Mouse (Mus musculus) heart, embryonic 14.5 days (tissue): ENCODE results near the gene Plcb1. TPM values are rescaled to one million over a fixed set of nuclear protein-coding genes. Genes with fewer than 3 reads are reported as not detected.

ENCODE experiments used
- ATAC-seq: fragments of 200-750 bp; cut with Nextera tagmentation; 2 replicates; pipeline ENCODE4 v1.8.0; 2017; ENCODE audit warnings: low read depth, moderate TSS enrichment; ENCODE audit not compliant: insufficient number of reproducible peaks, insufficient read depth, low FRiP score
- H3K27ac ChIP-seq, 2 experiments: fragments of 200-500 bp in 1 of 2; fragments of 300-500 bp in 1 of 2; sonication (generic) in 1 of 2; replicated peaks in 1 of 2; 2 replicates each; pipeline ENCODE4 v1.5.1; 2012 to 2014; ENCODE audit warnings: low read depth in 2 of 2, low read length in 2 of 2, control low read depth in 1 of 2, mild to moderate bottlenecking in 1 of 2, mixed read lengths in 1 of 2; ENCODE audit not compliant: control insufficient read depth in 1 of 2, insufficient read depth in 1 of 2
- H3K27me3 ChIP-seq: fragments of 300-500 bp; sonication (generic); 2 replicates; pipeline ENCODE4 v1.6.1; 2014; ENCODE audit warnings: mild to moderate bottlenecking, low read length, control low read depth; ENCODE audit not compliant: control insufficient read depth, insufficient read depth
- H3K36me3 ChIP-seq: fragments of 300-500 bp; sonication (generic); 2 replicates; pipeline ENCODE4 v1.6.1; 2014; ENCODE audit warnings: mild to moderate bottlenecking, control low read depth, low read length, mixed read lengths; ENCODE audit not compliant: control insufficient read depth, insufficient read depth
- H3K4me1 ChIP-seq, 2 experiments: fragments of 200-500 bp in 1 of 2; fragments of 300-500 bp in 1 of 2; sonication (generic) in 1 of 2; 2 replicates each; pipeline ENCODE4 v1.6.1; 2012 to 2014; ENCODE audit warnings: low read length in 2 of 2, control low read depth in 1 of 2, mixed read lengths in 1 of 2; ENCODE audit not compliant: control insufficient read depth in 2 of 2, insufficient read depth in 2 of 2
- H3K4me2 ChIP-seq: fragments of 300-500 bp; sonication (generic); 2 replicates; pipeline ENCODE4 v1.6.1; 2014; ENCODE audit warnings: mild to moderate bottlenecking, low read length
- H3K4me3 ChIP-seq, 2 experiments: fragments of 200-500 bp in 1 of 2; fragments of 300-500 bp in 1 of 2; sonication (generic) in 1 of 2; 2 replicates each; pipeline ENCODE4 v1.5.1; 2012 to 2014; ENCODE audit warnings: low read length in 2 of 2, mild to moderate bottlenecking in 2 of 2, control low read depth in 1 of 2, low read depth in 1 of 2, moderate library complexity in 1 of 2; ENCODE audit not compliant: control insufficient read depth in 1 of 2, insufficient read depth in 1 of 2
- H3K9ac ChIP-seq: fragments of 300-500 bp; sonication (generic); 2 replicates; pipeline ENCODE4 v1.6.1; 2014; ENCODE audit warnings: mild to moderate bottlenecking, low read length
- H3K9me3 ChIP-seq: fragments of 300-500 bp; sonication (generic); 2 replicates; pipeline ENCODE4 v1.6.1; 2016; ENCODE audit warnings: low read length, control low read depth; ENCODE audit not compliant: control insufficient read depth
- WGBS: fragments of 180-500 bp; shearing (Covaris S2); extraction: QIAGEN DNeasy Blood & Tissue Kit; methylation state at CpG from one replicate; pipeline ENCODE4 v1.1.7; 2014; 5-methylcytosine and 5-hydroxymethylcytosine counted together
- polyA plus RNA-seq: library from polyadenylated mRNA; unstranded; fragments of >200 nt; fragmentation: Nextera tagmentation; extraction: Ambion mirVana; gene quantifications from 2 replicates; pipeline ENCODE4 v1.2.1, GENCODE M21; 2014

Plcb1 gene
- polyA plus RNA-seq, 1 experiment from 2014 or later, result 5.5 TPM

GRCm38 (mm10) chr2:135296184-135296769 is 510.4 kb downstream of the Plcb1 start:
- H3K4me2 ChIP-seq, result no peak overlapping the region
- WGBS, result 75% methylated on average over 8 of the region's 8 CpGs
- no peaks in the 10 kb centered on the region for H3K4me1 ChIP-seq
- H3K9ac ChIP-seq, result no peak overlapping the region
- H3K4me3 ChIP-seq, result no peak overlapping the region
- H3K9me3 ChIP-seq, result no peaks in the 10 kb centered on the region
- no peak for ATAC-seq
- H3K36me3 ChIP-seq, result no peaks in the 10 kb centered on the region
- H3K27ac ChIP-seq, result no peak overlapping the region
- H3K27me3 ChIP-seq, result no peaks in the 10 kb centered on the region

- H3K27me3 ChIP-seq, result no peaks in the 10 kb centered on the region
- H3K9me3 ChIP-seq, result no peaks in the 10 kb centered on the region
- H3K27ac ChIP-seq, result no peak overlapping the region
- WGBS, result 83% methylated on average over 1 of the region's 1 CpGs
- no peak overlapping the region for H3K4me3 ChIP-seq
- no peak overlapping the region for H3K9ac ChIP-seq
- H3K4me2 ChIP-seq, result no peak overlapping the region
- no peaks in the 10 kb centered on the region for H3K36me3 ChIP-seq
- ATAC-seq, result no peak
- no peaks in the 10 kb centered on the region for H3K4me1 ChIP-seq
Observed at GRCm38 (mm10) chr2:135300480-135300879, 514.6 kb downstream of the Plcb1 start.

GRCm38 (mm10) chr2:135302483-135302882 is 516.6 kb downstream of the Plcb1 start:
- Histone ChIP-seq H3K4me2 (no peak overlapping the region), H3K27me3 (no peaks in the 10 kb centered on the region), H3K4me1 (no peaks in the 10 kb centered on the region), H3K36me3 (no peaks in the 10 kb centered on the region), H3K9ac (no peak overlapping the region), H3K4me3 (no peak overlapping the region), H3K27ac (no peak overlapping the region), H3K9me3 (no peaks in the 10 kb centered on the region)
- whole genome bisulfite sequencing, result 80% methylated on average over 2 of the region's 2 CpGs
- ATAC-seq, result no peak

GRCm38 (mm10) chr2:135305186-135305585 is 519.3 kb downstream of the Plcb1 start:
- Histone ChIP-seq H3K36me3 (no peaks in the 10 kb centered on the region), H3K4me2 (no peak overlapping the region), H3K4me1 (no peaks in the 10 kb centered on the region), H3K4me3 (no peak overlapping the region), H3K27ac (no peak overlapping the region), H3K27me3 (no peaks in the 10 kb centered on the region), H3K9ac (no peak overlapping the region), H3K9me3 (no peaks in the 10 kb centered on the region)
- no peak for ATAC-seq
- 77% methylated on average over 3 of the region's 3 CpGs for WGBS

GRCm38 (mm10) chr2:135305736-135306471 is 520.0 kb downstream of the Plcb1 start:
- Histone ChIP-seq H3K4me2 (no peak overlapping the region), H3K4me1 (no peaks in the 10 kb centered on the region)
- 63% methylated on average over 7 of the region's 7 CpGs for WGBS

GRCm38 (mm10) chr2:135306472-135306771 is 520.6 kb downstream of the Plcb1 start:
- Histone ChIP-seq H3K27me3 (no peaks in the 10 kb centered on the region), H3K9me3 (no peaks in the 10 kb centered on the region), H3K27ac (no peak overlapping the region), H3K4me2 (no peak overlapping the region), H3K4me3 (no peak overlapping the region), H3K36me3 (no peaks in the 10 kb centered on the region), H3K4me1 (no peaks in the 10 kb centered on the region), H3K9ac (no peak overlapping the region)
- ATAC-seq, result no peak
- WGBS, result 57% methylated on average over 2 of the region's 2 CpGs

More at GRCm38 (mm10) chr2:135305736-135306471, 520.0 kb downstream of the Plcb1 start:
- Histone ChIP-seq H3K9me3 (no peaks in the 10 kb centered on the region), H3K27ac (no peak overlapping the region), H3K4me3 (no peak overlapping the region), H3K9ac (no peak overlapping the region), H3K36me3 (no peaks in the 10 kb centered on the region), H3K27me3 (no peaks in the 10 kb centered on the region)
- no peak for ATAC-seq

- no peak overlapping the region for H3K9ac ChIP-seq
- 70% methylated on average over 4 of the region's 4 CpGs for WGBS
Observed at GRCm38 (mm10) chr2:135307787-135308186, 521.9 kb downstream of the Plcb1 start.

GRCm38 (mm10) chr2:135315980-135316379 is 530.1 kb downstream of the Plcb1 start:
- 89% methylated on average over 3 of the region's 3 CpGs for WGBS
- H3K4me3 ChIP-seq, result no peak overlapping the region
- ATAC-seq, result no peak

More at GRCm38 (mm10) chr2:135307787-135308186, 521.9 kb downstream of the Plcb1 start:
- no peaks in the 10 kb centered on the region for H3K4me1 ChIP-seq
- no peak overlapping the region for H3K4me3 ChIP-seq
- no peak overlapping the region for H3K27ac ChIP-seq
- no peaks in the 10 kb centered on the region for H3K27me3 ChIP-seq
- no peaks in the 10 kb centered on the region for H3K36me3 ChIP-seq
- no peak for ATAC-seq
- no peaks in the 10 kb centered on the region for H3K9me3 ChIP-seq
- H3K4me2 ChIP-seq, result no peak overlapping the region

More at GRCm38 (mm10) chr2:135315980-135316379, 530.1 kb downstream of the Plcb1 start:
- Histone ChIP-seq H3K36me3 (no peaks in the 10 kb centered on the region), H3K4me2 (no peak overlapping the region), H3K27me3 (no peaks in the 10 kb centered on the region), H3K9me3 (no peaks in the 10 kb centered on the region), H3K9ac (no peak overlapping the region), H3K27ac (no peak overlapping the region), H3K4me1 (no peaks in the 10 kb centered on the region)
